Mouse (Mus musculus): ENCODE data around the gene Prr15l. TPM values are rescaled to one million over a fixed set of nuclear protein-coding genes. Genes with fewer than 3 reads are reported as not detected.

The Prr15l gene
- polyA plus RNA-seq, 1 experiment, result 56.2 TPM

- TF ChIP-seq CTCF (IDR thresholded peaks at IDR 0.05; ENCODE audit: insufficient read depth, low read length) (no peak), POLR2A (IDR thresholded peaks at IDR 0.05; ENCODE audit: borderline replicate concordance, extremely low read depth, low read depth, low read length) (no peak)
- WGBS, result 36% methylated on average over 3 of the region's 3 CpGs
- Histone ChIP-seq H3K4me1 (ENCODE audit: control insufficient read depth, insufficient read depth, low read length) (peaks cover 51% of the 10 kb centered on the region), H3K4me3 (replicated peaks; ENCODE audit: extremely low read depth, low read depth, low read length) (no peak overlapping the region)
- no peak for DNase-seq
Measured at GRCm38 (mm10) chr11:96970341-96970740, 42.4 kb downstream of the Prr15l start.

GRCm38 (mm10) chr11:96972906-96973305 lies 45.0 kb downstream of the Prr15l start:
- TF ChIP-seq CTCF (IDR thresholded peaks at IDR 0.05; ENCODE audit: insufficient read depth, low read length), result no peak
- TF ChIP-seq POLR2A (IDR thresholded peaks at IDR 0.05; ENCODE audit: borderline replicate concordance, extremely low read depth, low read depth, low read length), result no peak
- H3K4me3 ChIP-seq (replicated peaks; ENCODE audit: extremely low read depth, low read depth, low read length), result no peak overlapping the region
- H3K4me1 ChIP-seq (ENCODE audit: control insufficient read depth, insufficient read depth, low read length), result peaks cover 49% of the 10 kb centered on the region
- DNase-seq, result no peak
- 58% methylated on average over 5 of the region's 5 CpGs for WGBS

GRCm38 (mm10) chr11:96973426-96973964 lies 45.6 kb downstream of the Prr15l start:
- no peak for DNase-seq
- peaks cover 48% of the 10 kb centered on the region for H3K4me1 ChIP-seq (ENCODE audit: control insufficient read depth, insufficient read depth, low read length)

GRCm38 (mm10) chr11:96974813-96975212 lies 46.9 kb downstream of the Prr15l start:
- 47% methylated on average over 5 of the region's 5 CpGs for WGBS
- DNase-seq, result no peak
- TF ChIP-seq POLR2A (IDR thresholded peaks at IDR 0.05; ENCODE audit: borderline replicate concordance, extremely low read depth, low read depth, low read length) (no peak), CTCF (IDR thresholded peaks at IDR 0.05; ENCODE audit: insufficient read depth, low read length) (no peak)
- Histone ChIP-seq H3K4me1 (ENCODE audit: control insufficient read depth, insufficient read depth, low read length) (peaks cover 41% of the 10 kb centered on the region), H3K4me3 (replicated peaks; ENCODE audit: extremely low read depth, low read depth, low read length) (no peak overlapping the region)

More at GRCm38 (mm10) chr11:96973426-96973964, 45.6 kb downstream of the Prr15l start:
- TF ChIP-seq POLR2A (IDR thresholded peaks at IDR 0.05; ENCODE audit: borderline replicate concordance, extremely low read depth, low read depth, low read length), result no peak
- WGBS, result 59% methylated on average over 5 of the region's 5 CpGs
- H3K4me3 ChIP-seq (replicated peaks; ENCODE audit: extremely low read depth, low read depth, low read length), result no peak overlapping the region

- DNase-seq, result peak; percentile 23
- WGBS, result 62% methylated on average over 10 of the region's 10 CpGs
- Histone ChIP-seq H3K4me3 (replicated peaks; ENCODE audit: extremely low read depth, low read depth, low read length) (no peak overlapping the region), H3K4me1 (ENCODE audit: control insufficient read depth, insufficient read depth, low read length) (peaks cover 32% of the 10 kb centered on the region)
- TF ChIP-seq POLR2A (IDR thresholded peaks at IDR 0.05; ENCODE audit: borderline replicate concordance, extremely low read depth, low read depth, low read length), result no peak
- TF ChIP-seq CTCF (IDR thresholded peaks at IDR 0.05; ENCODE audit: insufficient read depth, low read length), result no peak
Measured at GRCm38 (mm10) chr11:96975511-96976378, 47.8 kb downstream of the Prr15l start.

GRCm38 (mm10) chr11:96976379-96976687 lies 48.4 kb downstream of the Prr15l start:
- Histone ChIP-seq H3K4me3 (replicated peaks; ENCODE audit: extremely low read depth, low read depth, low read length) (no peak overlapping the region), H3K4me1 (ENCODE audit: control insufficient read depth, insufficient read depth, low read length) (peaks cover 27% of the 10 kb centered on the region)
- TF ChIP-seq POLR2A (IDR thresholded peaks at IDR 0.05; ENCODE audit: borderline replicate concordance, extremely low read depth, low read depth, low read length), result no peak
- no peak for TF ChIP-seq CTCF (IDR thresholded peaks at IDR 0.05; ENCODE audit: insufficient read depth, low read length)
- WGBS, result 31% methylated on average over 3 of the region's 3 CpGs
- no peak for DNase-seq

GRCm38 (mm10) chr11:96976911-96977591 lies 49.1 kb downstream of the Prr15l start:
- Histone ChIP-seq H3K4me1 (ENCODE audit: control insufficient read depth, insufficient read depth, low read length) (peaks cover 21% of the 10 kb centered on the region), H3K4me3 (replicated peaks; ENCODE audit: extremely low read depth, low read depth, low read length) (peak overlapping the region; percentile 92)
- 2% methylated on average over 36 of the region's 50 CpGs for WGBS
- TF ChIP-seq POLR2A (IDR thresholded peaks at IDR 0.05; ENCODE audit: borderline replicate concordance, extremely low read depth, low read depth, low read length), result peak; percentile 73; the same call in 1 of the 2 replicates
- TF ChIP-seq CTCF (IDR thresholded peaks at IDR 0.05; ENCODE audit: insufficient read depth, low read length), result no peak
- peak; percentile 89 for DNase-seq

- under 1% methylated on average over 45 of the region's 45 CpGs for WGBS
- TF ChIP-seq CTCF (IDR thresholded peaks at IDR 0.05; ENCODE audit: insufficient read depth, low read length) (no peak), POLR2A (IDR thresholded peaks at IDR 0.05; ENCODE audit: borderline replicate concordance, extremely low read depth, low read depth, low read length) (peak; percentile 86; the same call in 1 of the 2 replicates)
- peaks cover 16% of the 10 kb centered on the region for H3K4me1 ChIP-seq (ENCODE audit: control insufficient read depth, insufficient read depth, low read length)
- DNase-seq, result peak; percentile 99
- peak overlapping the region; percentile 92 for H3K4me3 ChIP-seq (replicated peaks; ENCODE audit: extremely low read depth, low read depth, low read length)
Measured at GRCm38 (mm10) chr11:96977606-96978400, 49.9 kb downstream of the Prr15l start.

Measured in lung, adult 2 months (tissue).